In the genomic region with DNA sequence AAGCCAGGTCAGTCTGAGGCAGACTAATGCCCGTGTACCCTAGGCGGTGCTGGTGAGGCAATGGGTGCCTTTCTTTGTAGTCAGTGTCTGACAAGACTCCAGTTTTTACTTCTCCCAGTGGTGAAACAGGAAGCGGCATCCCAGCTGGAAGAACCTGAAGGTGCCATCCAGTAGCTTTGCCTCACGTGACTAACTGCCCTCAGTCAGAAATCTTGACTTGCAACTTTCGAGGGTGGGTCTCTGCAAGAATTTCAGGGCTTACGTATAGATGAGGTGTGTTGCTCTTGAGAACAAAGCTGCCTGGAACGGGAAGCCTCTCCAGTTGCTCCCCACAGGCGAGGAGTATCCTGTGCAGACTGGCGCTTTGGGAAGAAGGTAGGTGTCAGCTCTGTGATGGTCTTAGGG, we compare ENCODE assay signal across 15 mouse cellular contexts. TPM values are rescaled to one million over a fixed set of nuclear protein-coding genes. Genes with fewer than 3 reads are reported as not detected.
A peak's percentile ranks its signal among the peaks of the same experiment; 100 is the strongest.
DNase-seq lines count a peak whose midpoint lies in the region; ATAC-seq and TF ChIP-seq lines count a peak whose summit lies in the region.
"Had no signal": no experiment of that assay in that cellular context is flagged by ENCODE, and none has a peak within 500 bp of the region (broad histone marks: within the 10 kb centered on the region; RNA-seq: fewer than 3 reads in every experiment).

Gene Cers3, plus strand, starts transcription at position 128 of the 405 bp plus-strand sequence.

- H3K36me3 ChIP-seq in heart, embryonic 10.5 days: no peaks in the 10 kb centered on the region
- no peaks in the 10 kb centered on the region for H3K36me3 ChIP-seq in embryonic facial prominence, embryonic 15.5 days
- no peaks in the 10 kb centered on the region for H3K36me3 ChIP-seq in lung, embryonic 15.5 days
- no peaks in the 10 kb centered on the region for H3K36me3 ChIP-seq in stomach, postnatal 0 days (ENCODE audit: control insufficient read depth, insufficient read depth, low read length)
- H3K36me3 ChIP-seq: heart, embryonic 15.5 days; hindbrain, embryonic 13.5 days; liver, embryonic 13.5 days had no signal

- peak; percentile 55 for TF ChIP-seq CTCF in stomach, postnatal 0 days (IDR thresholded peaks at IDR 0.05; ENCODE audit: low read depth)

- H3K27me3 ChIP-seq in heart, embryonic 10.5 days (ENCODE audit: insufficient read depth, poor library complexity, severe bottlenecking): no peaks in the 10 kb centered on the region
- H3K27me3 ChIP-seq in embryonic facial prominence, embryonic 15.5 days: no peaks in the 10 kb centered on the region
- H3K27me3 ChIP-seq in lung, embryonic 15.5 days: no peaks in the 10 kb centered on the region
- no peaks in the 10 kb centered on the region for H3K27me3 ChIP-seq in stomach, postnatal 0 days (ENCODE audit: control insufficient read depth, insufficient read depth, low read length)
- H3K27me3 ChIP-seq: heart, embryonic 15.5 days; hindbrain, embryonic 13.5 days; liver, embryonic 13.5 days had no signal

- H3K9me3 ChIP-seq in heart, embryonic 10.5 days: no peaks in the 10 kb centered on the region
- H3K9me3 ChIP-seq in embryonic facial prominence, embryonic 15.5 days (replicated peaks): no peaks in the 10 kb centered on the region
- no peaks in the 10 kb centered on the region for H3K9me3 ChIP-seq in lung, embryonic 15.5 days
- no peaks in the 10 kb centered on the region for H3K9me3 ChIP-seq in stomach, postnatal 0 days (ENCODE audit: control insufficient read depth, low read length)
- H3K9me3 ChIP-seq: heart, embryonic 15.5 days; hindbrain, embryonic 13.5 days; liver, embryonic 13.5 days had no signal

- H3K4me2 ChIP-seq in embryonic facial prominence, embryonic 15.5 days (replicated peaks): peak within 1 kb of the TSS; percentile 24
- H3K4me2 ChIP-seq in lung, embryonic 15.5 days: peak within 1 kb of the TSS; percentile 43
- H3K4me2 ChIP-seq in stomach, postnatal 0 days (replicated peaks; ENCODE audit: low read depth): peak within 1 kb of the TSS; percentile 42
- H3K4me2 ChIP-seq: heart, embryonic 15.5 days; hindbrain, embryonic 13.5 days; liver, embryonic 13.5 days had no signal

- 70% methylated on average over 9 of the region's 9 CpGs for WGBS in heart, embryonic 10.5 days
- WGBS in embryonic facial prominence, embryonic 15.5 days: 55% methylated on average over 9 of the region's 9 CpGs
- WGBS in lung, embryonic 15.5 days: 51% methylated on average over 9 of the region's 9 CpGs
- WGBS in stomach, postnatal 0 days: 41% methylated on average over 9 of the region's 9 CpGs

- ATAC-seq in embryonic facial prominence, embryonic 15.5 days (ENCODE audit: insufficient number of reproducible peaks, low FRiP score, low TSS enrichment, low read depth): no peak
- 0 out of 2 replicates have a peak, but pooled peaks have one; percentile 49 for ATAC-seq in lung, embryonic 15.5 days (ENCODE audit: borderline replicate concordance, extremely low read depth, low FRiP score, low TSS enrichment)
- peak; percentile 71 for ATAC-seq in stomach, postnatal 0 days (ENCODE audit: low FRiP score, low TSS enrichment)
- no peak for ATAC-seq in erythroblast, adult 5-6 weeks (replicated peaks; ENCODE audit: low FRiP score, poor library complexity, severe bottlenecking)

- H3K4me1 ChIP-seq in heart, embryonic 10.5 days: peaks cover 33% of the 10 kb centered on the region
- H3K4me1 ChIP-seq in embryonic facial prominence, embryonic 15.5 days: no peaks in the 10 kb centered on the region
- peaks cover 4% of the 10 kb centered on the region; the same call in 1 of the 2 replicates for H3K4me1 ChIP-seq in lung, embryonic 15.5 days
- H3K4me1 ChIP-seq in stomach, postnatal 0 days (replicated peaks; ENCODE audit: control insufficient read depth, insufficient read depth): no peaks in the 10 kb centered on the region
- H3K4me1 ChIP-seq: hindbrain, embryonic 13.5 days; liver, embryonic 13.5 days had no signal

- no peak within 1 kb of the TSS for H3K4me3 ChIP-seq in heart, embryonic 10.5 days
- peak within 1 kb of the TSS; percentile 24 for H3K4me3 ChIP-seq in embryonic facial prominence, embryonic 15.5 days (replicated peaks)
- peak within 1 kb of the TSS; percentile 20 for H3K4me3 ChIP-seq in lung, embryonic 15.5 days
- H3K4me3 ChIP-seq in stomach, postnatal 0 days (ENCODE audit: low read depth, low read length): peak within 1 kb of the TSS; percentile 27
- H3K4me3 ChIP-seq: heart, embryonic 15.5 days; hindbrain, embryonic 13.5 days; liver, embryonic 13.5 days had no signal

- H3K9ac ChIP-seq in embryonic facial prominence, embryonic 15.5 days: no peak within 1 kb of the TSS
- H3K9ac ChIP-seq in lung, embryonic 15.5 days: 0 out of 2 replicates have a peak within 1 kb of the TSS, but pooled peaks have one; percentile 1
- H3K9ac ChIP-seq in stomach, postnatal 0 days (ENCODE audit: low read length): peak within 1 kb of the TSS; percentile 14
- H3K9ac ChIP-seq: heart, embryonic 15.5 days; hindbrain, embryonic 13.5 days; liver, embryonic 13.5 days had no signal

- H3K27ac ChIP-seq in heart, embryonic 10.5 days: 0 out of 2 replicates have a peak within 1 kb of the TSS, but pooled peaks have one; percentile 19
- H3K27ac ChIP-seq in embryonic facial prominence, embryonic 15.5 days (replicated peaks): peak within 1 kb of the TSS; percentile 70
- H3K27ac ChIP-seq in lung, embryonic 15.5 days: peak within 1 kb of the TSS; percentile 47
- peak within 1 kb of the TSS; percentile 67 for H3K27ac ChIP-seq in stomach, postnatal 0 days (replicated peaks)
- H3K27ac ChIP-seq: heart, embryonic 15.5 days; hindbrain, embryonic 13.5 days; kidney, postnatal 0 days; liver, embryonic 13.5 days had no signal

- peak; percentile 79 for TF ChIP-seq EP300 in stomach, postnatal 0 days (optimal IDR thresholded peaks at IDR 0.05)

- peak; percentile 61 for DNase-seq in heart, embryonic 10.5 days (ENCODE audit: low spot score)
- no peak for DNase-seq in heart, adult 18-20 months
- DNase-seq in stomach, postnatal 0 days (ENCODE audit: low spot score): peak; percentile 41
- DNase-seq in layer of hippocampus, adult 9-10 months (ENCODE audit: low spot score): no peak
- no peak for DNase-seq in right cerebral cortex, postnatal 25 days
- DNase-seq: adrenal gland, adult 8-10 months; cerebellum, adult 9-10 months; gastrocnemius, postnatal 14 days; liver, embryonic 13.5 days had no signal

RNA-seq across cellular contexts. Expression of gene Cers3, which starts in this region (rescaled TPM):
- polyA plus RNA-seq in heart, embryonic 10.5 days (2016; fragmentation: Nextera tagmentation; extraction: Ambion mirVana): 0.86 and 0.92 TPM in 2 replicates
- total RNA-seq in heart, adult 18-20 months (2021): under 1 TPM in 1 of 2 experiments, not detected in 1; 0.15 TPM
- 14.8 and 15.2 TPM in 2 replicates for polyA plus RNA-seq in embryonic facial prominence, embryonic 15.5 days (2015; fragmentation: Nextera tagmentation; extraction: Ambion mirVana)
- 5.5 and 5.6 TPM in 2 replicates for polyA plus RNA-seq in lung, embryonic 15.5 days (2015; fragmentation: Nextera tagmentation; extraction: Ambion mirVana)
- 40.8 and 41.3 TPM in 2 replicates for polyA plus RNA-seq in stomach, postnatal 0 days (2015; fragmentation: Nextera tagmentation; extraction: Ambion mirVana)
- not detected in 2 replicates for total RNA-seq in erythroblast, adult 5-6 weeks (2015; ENCODE audit: low replicate concordance)
- not detected in 2 replicates for total RNA-seq in erythroblast, adult 5-6 weeks (2017; ENCODE audit: low replicate concordance)
- total RNA-seq: gastrocnemius, postnatal 14 days had no signal

Comparison
In these comparisons a context has a peak if more than half of its experiments do, and no peak if none do; other contexts are left out.
1. Peak in DNase-seq and H3K27ac ChIP-seq in heart, embryonic 10.5 days; RNA of the gene not detected or under 1 TPM.
2. H3K27ac ChIP-seq: peak in every context shown above with its lines; median percentile 70 in embryonic facial prominence, embryonic 15.5 days; 67 in stomach, postnatal 0 days; 47 in lung, embryonic 15.5 days; 19 in heart, embryonic 10.5 days.
3. ATAC-seq: peak in lung, embryonic 15.5 days (single experiment) and stomach, postnatal 0 days (single experiment); none in embryonic facial prominence, embryonic 15.5 days (single experiment) and erythroblast, adult 5-6 weeks (single experiment).
4. Peak in every context shown above with its lines, with median percentiles within 50 percentile points of each other: H3K4me2 ChIP-seq.